In the genomic region with DNA sequence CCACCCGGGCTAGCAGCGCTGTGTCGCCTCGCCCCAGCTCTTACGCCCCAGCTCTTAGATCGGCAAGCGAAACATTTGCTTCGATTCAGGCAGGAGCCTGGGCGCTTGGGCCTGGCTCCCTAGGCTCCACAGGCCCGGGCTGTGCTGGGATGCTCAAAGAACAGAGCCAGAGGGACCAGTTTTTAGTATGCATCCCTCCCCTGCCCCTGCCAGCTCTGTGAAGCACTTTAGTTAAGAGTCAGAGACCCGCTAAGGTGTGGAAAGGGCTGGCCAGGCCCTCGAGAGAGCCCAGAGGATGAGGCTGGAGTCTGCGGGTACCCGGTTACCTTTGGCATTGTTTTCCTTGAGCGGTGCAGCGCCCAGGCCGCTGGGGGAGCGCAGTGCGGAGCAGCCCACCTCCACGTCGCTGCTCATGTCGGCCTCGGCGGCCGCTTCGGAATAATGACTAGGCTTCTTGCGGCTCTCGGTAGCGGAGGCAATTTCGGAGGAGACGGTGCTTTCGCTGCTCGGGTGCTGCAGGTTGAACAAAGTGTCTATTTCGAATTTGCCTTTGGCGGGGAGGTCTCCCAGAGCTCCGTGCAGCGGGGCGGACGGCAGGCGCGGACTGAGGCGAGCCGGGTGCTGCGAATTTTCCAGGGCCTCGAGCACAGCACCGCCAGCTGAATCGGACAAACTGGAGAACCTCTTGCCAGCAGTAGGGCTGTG, we compare ENCODE assay signal across 12 mouse cellular contexts. TPM values are rescaled to one million over a fixed set of nuclear protein-coding genes. Genes with fewer than 3 reads are reported as not detected.
DNase-seq lines count a peak whose midpoint lies in the region; ATAC-seq and TF ChIP-seq lines count a peak whose summit lies in the region.
"Had no signal": no experiment of that assay in that cellular context is flagged by ENCODE, and none has a peak within 500 bp of the region (broad histone marks: within the 10 kb centered on the region; RNA-seq: fewer than 3 reads in every experiment).

No protein-coding gene starts in this region.

- no peak for TF ChIP-seq CTCF in gastrocnemius, adult 2 months (IDR thresholded peaks at IDR 0.05)

- WGBS in embryonic facial prominence, embryonic 14.5 days: under 1% methylated on average over 43 of the region's 47 CpGs
- WGBS in midbrain, embryonic 10.5 days: under 1% methylated on average over 47 of the region's 47 CpGs

- peak; percentile 17 for DNase-seq in gastrocnemius, adult 2 months
- DNase-seq in gastrocnemius, postnatal 4 days (ENCODE audit: low spot score in 2 of 2): no peak
- peak; percentile 18 for DNase-seq in CD4-positive helper T cell, adult 2 months (ENCODE audit: low read depth, low spot score)
- DNase-seq in embryonic facial prominence, embryonic 14.5 days (ENCODE audit: low spot score): no peak
- DNase-seq in midbrain, embryonic 10.5 days (ENCODE audit: low spot score): peak; percentile 66
- no peak for DNase-seq in ovary, adult 18-20 months (ENCODE audit: low spot score)
- no peak for DNase-seq in gastrocnemius, postnatal 25 days
- DNase-seq in left cerebral cortex, postnatal 14 days (ENCODE audit: low spot score in 2 of 2): no peak
- DNase-seq: cerebellum, adult 9-11 months; thymus, postnatal 14 days had no signal

- intact Hi-C loops in gastrocnemius, adult 2 months (cut with DNase I): no loop called here
- intact Hi-C loops in left cerebral cortex, postnatal 14 days (cut with DNase I): loop anchor here (5.0 kb wide), 1 partner anchor 38 kb away; a partner anchor contains a TSS

- no peaks in the 10 kb centered on the region for H3K9me3 ChIP-seq in embryonic facial prominence, embryonic 14.5 days (ENCODE audit: control insufficient read depth, low read length)
- H3K9me3 ChIP-seq in midbrain, embryonic 10.5 days (replicated peaks): no peaks in the 10 kb centered on the region

- H3K36me3 ChIP-seq in embryonic facial prominence, embryonic 14.5 days (ENCODE audit: control insufficient read depth, insufficient read depth, low read length): no peaks in the 10 kb centered on the region
- H3K36me3 ChIP-seq in midbrain, embryonic 10.5 days: no peaks in the 10 kb centered on the region

- H3K4me1 ChIP-seq in embryonic facial prominence, embryonic 14.5 days (ENCODE audit: control insufficient read depth, insufficient read depth, low read length): 0 out of 2 replicates have a peak, but pooled peaks cover 3% of the 10 kb centered on the region
- H3K4me1 ChIP-seq in midbrain, embryonic 10.5 days: peaks cover 29% of the 10 kb centered on the region

- no peak overlapping the region for H3K9ac ChIP-seq in embryonic facial prominence, embryonic 14.5 days (ENCODE audit: low read depth, low read length)

- no peak for ATAC-seq in embryonic facial prominence, embryonic 14.5 days (ENCODE audit: low read depth)

- H3K27me3 ChIP-seq in embryonic facial prominence, embryonic 14.5 days (replicated peaks; ENCODE audit: control insufficient read depth, insufficient read depth, low read length): peaks cover 100% of the 10 kb centered on the region
- peaks cover 100% of the 10 kb centered on the region for H3K27me3 ChIP-seq in midbrain, embryonic 10.5 days (ENCODE audit: low read depth, poor library complexity, severe bottlenecking)

- H3K27ac ChIP-seq in gastrocnemius, adult 2 months: no peak overlapping the region
- H3K27ac ChIP-seq in embryonic facial prominence, embryonic 14.5 days (replicated peaks; ENCODE audit: low read depth, low read length): no peak overlapping the region
- H3K27ac ChIP-seq in midbrain, embryonic 10.5 days (replicated peaks): no peak overlapping the region

- 0 out of 2 replicates have a peak overlapping the region, but pooled peaks have one; percentile 18 for H3K4me2 ChIP-seq in embryonic facial prominence, embryonic 14.5 days (ENCODE audit: low read depth, low read length)

- no peak overlapping the region for H3K4me3 ChIP-seq in gastrocnemius, adult 2 months
- H3K4me3 ChIP-seq in embryonic facial prominence, embryonic 14.5 days (ENCODE audit: low read depth, low read length): peak overlapping the region; percentile 16; the same call in 1 of the 2 replicates
- H3K4me3 ChIP-seq in midbrain, embryonic 10.5 days: peak overlapping the region; percentile 29

RNA-seq across cellular contexts. Expression of a gene that starts 0.5 kb away (rescaled TPM):
- total RNA-seq in gastrocnemius, adult 2 months (2021): not detected
- under 1 TPM in 1 of 2 experiments, not detected in 1; 0.05 TPM for total RNA-seq in gastrocnemius, postnatal 4 days (2021)
- polyA plus RNA-seq in embryonic facial prominence, embryonic 14.5 days (2014; fragmentation: Nextera tagmentation; extraction: Ambion mirVana): not detected in 2 replicates
- polyA plus RNA-seq in midbrain, embryonic 10.5 days (2016; fragmentation: Nextera tagmentation; extraction: Ambion mirVana): 0.17 and 0.50 TPM in 2 replicates
- under 1 TPM in 1 of 2 experiments, not detected in 1; 0.08 TPM for total RNA-seq in gastrocnemius, postnatal 25 days (2021)
- not detected for total RNA-seq in left cerebral cortex, postnatal 14 days (2021)
- total RNA-seq: left cerebral cortex, postnatal 25 days had no signal
- polyA plus RNA-seq: heart, embryonic 14.5 days had no signal

RNA-seq across cellular contexts. Expression of a gene that starts 9.3 kb away (rescaled TPM):
- total RNA-seq in gastrocnemius, adult 2 months (2021): not detected
- not detected for total RNA-seq in gastrocnemius, postnatal 4 days (2021)
- polyA plus RNA-seq in embryonic facial prominence, embryonic 14.5 days (2014; fragmentation: Nextera tagmentation; extraction: Ambion mirVana): not detected in 2 replicates
- polyA plus RNA-seq in midbrain, embryonic 10.5 days (2016; fragmentation: Nextera tagmentation; extraction: Ambion mirVana): 0.05 TPM in 1 of 2 replicates, not detected in the other
- not detected for total RNA-seq in gastrocnemius, postnatal 25 days (2021)
- total RNA-seq in left cerebral cortex, postnatal 14 days (2021): not detected
- total RNA-seq: left cerebral cortex, postnatal 25 days had no signal
- polyA plus RNA-seq: heart, embryonic 14.5 days had no signal

RNA-seq across cellular contexts. Expression of a gene that starts 16.0 kb away (rescaled TPM):
- total RNA-seq in gastrocnemius, adult 2 months (2021): not detected
- not detected for total RNA-seq in gastrocnemius, postnatal 4 days (2021)
- not detected in 2 replicates for polyA plus RNA-seq in embryonic facial prominence, embryonic 14.5 days (2014; fragmentation: Nextera tagmentation; extraction: Ambion mirVana)
- not detected in 2 replicates for polyA plus RNA-seq in midbrain, embryonic 10.5 days (2016; fragmentation: Nextera tagmentation; extraction: Ambion mirVana)
- total RNA-seq in gastrocnemius, postnatal 25 days (2021): not detected
- not detected for total RNA-seq in left cerebral cortex, postnatal 14 days (2021)
- total RNA-seq: left cerebral cortex, postnatal 25 days had no signal
- polyA plus RNA-seq: heart, embryonic 14.5 days had no signal

RNA-seq across cellular contexts. Expression of a gene that starts 20.5 kb away (rescaled TPM):
- total RNA-seq in gastrocnemius, adult 2 months (2021): not detected
- 1 to 10 TPM; 1.1 to 1.5 TPM for total RNA-seq in gastrocnemius, postnatal 4 days (2021)
- polyA plus RNA-seq in embryonic facial prominence, embryonic 14.5 days (2014; fragmentation: Nextera tagmentation; extraction: Ambion mirVana): not detected in 2 replicates
- polyA plus RNA-seq in midbrain, embryonic 10.5 days (2016; fragmentation: Nextera tagmentation; extraction: Ambion mirVana): not detected in 2 replicates
- under 1 TPM in 1 of 2 experiments, not detected in 1; 0.26 TPM for total RNA-seq in gastrocnemius, postnatal 25 days (2021)
- total RNA-seq in left cerebral cortex, postnatal 14 days (2021): not detected
- total RNA-seq: left cerebral cortex, postnatal 25 days had no signal
- polyA plus RNA-seq: heart, embryonic 14.5 days had no signal

RNA-seq across cellular contexts. Expression of a gene that starts 32.9 kb away (rescaled TPM):
- 1 to 10 TPM; 4.0 to 4.8 TPM for total RNA-seq in gastrocnemius, adult 2 months (2021)
- 1 to 10 TPM; 3.0 to 4.9 TPM for total RNA-seq in gastrocnemius, postnatal 4 days (2021)
- 0.37 and 0.45 TPM in 2 replicates for polyA plus RNA-seq in embryonic facial prominence, embryonic 14.5 days (2014; fragmentation: Nextera tagmentation; extraction: Ambion mirVana)
- not detected in 2 replicates for polyA plus RNA-seq in midbrain, embryonic 10.5 days (2016; fragmentation: Nextera tagmentation; extraction: Ambion mirVana)
- total RNA-seq in gastrocnemius, postnatal 25 days (2021): 1 to 10 TPM; 1.5 to 4.5 TPM
- not detected for total RNA-seq in left cerebral cortex, postnatal 14 days (2021)
- total RNA-seq: left cerebral cortex, postnatal 25 days had no signal
- polyA plus RNA-seq: heart, embryonic 14.5 days had no signal

Comparison
In these comparisons a context has a peak if more than half of its experiments do, and no peak if none do; other contexts are left out.
1. DNase-seq: peak in gastrocnemius, adult 2 months (single experiment), CD4-positive helper T cell, adult 2 months (single experiment) and midbrain, embryonic 10.5 days (single experiment); none in gastrocnemius, postnatal 4 days (0 of 2), embryonic facial prominence, embryonic 14.5 days (single experiment), ovary, adult 18-20 months (single experiment), gastrocnemius, postnatal 25 days (single experiment) and left cerebral cortex, postnatal 14 days (0 of 2).